Mouse (Mus musculus): ENCODE measurements around the gene Tomm40. TPM values are rescaled to one million over a fixed set of nuclear protein-coding genes. Genes with fewer than 3 reads are reported as not detected.

The Tomm40 gene
- polyA plus RNA-seq, 1 experiment = 125 TPM

DNA sequence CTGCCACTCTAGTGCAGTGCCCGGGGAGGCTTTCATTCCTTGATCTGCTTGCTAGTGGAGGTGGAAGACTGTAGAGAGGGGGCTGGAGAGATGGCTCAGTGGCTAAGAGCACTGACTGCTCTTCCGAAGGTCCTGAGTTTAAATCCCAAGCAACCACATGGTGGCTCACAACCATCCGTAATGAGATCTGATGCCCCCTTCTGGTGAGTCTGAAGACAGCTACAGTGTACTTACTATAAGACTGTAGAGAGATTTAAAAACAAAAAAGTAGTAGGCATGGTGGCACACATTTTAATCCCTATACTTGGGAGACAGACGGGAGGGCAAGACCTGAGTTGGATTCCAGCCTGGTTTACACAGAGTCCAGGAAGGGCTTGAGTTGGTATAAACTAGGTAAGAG lies 2.8 kb downstream of the Tomm40 start:
- Histone ChIP-seq H3K4me1 (ENCODE audit: control insufficient read depth, insufficient read depth, low read length) (peaks cover 8% of the 10 kb centered on the region), H3K27me3 (ENCODE audit: control insufficient read depth, insufficient read depth, low read length) (no peaks in the 10 kb centered on the region), H3K4me3 (replicated peaks; ENCODE audit: insufficient read depth, low read depth, low read length) (no peak overlapping the region), H3K27ac (ENCODE audit: insufficient read depth, low read length) (no peak overlapping the region)
- TF ChIP-seq CTCF (IDR thresholded peaks at IDR 0.05; ENCODE audit: borderline replicate concordance, insufficient read depth, low read depth, low read length) (no peak; the same call in 1 of the 2 replicates), POLR2A (IDR thresholded peaks at IDR 0.05; ENCODE audit: borderline replicate concordance, insufficient read depth, low read length) (no peak)
- peak in 1 of 2 experiments; percentile 27 for DNase-seq
- 45% methylated on average over 4 of the region's 4 CpGs for WGBS

DNA sequence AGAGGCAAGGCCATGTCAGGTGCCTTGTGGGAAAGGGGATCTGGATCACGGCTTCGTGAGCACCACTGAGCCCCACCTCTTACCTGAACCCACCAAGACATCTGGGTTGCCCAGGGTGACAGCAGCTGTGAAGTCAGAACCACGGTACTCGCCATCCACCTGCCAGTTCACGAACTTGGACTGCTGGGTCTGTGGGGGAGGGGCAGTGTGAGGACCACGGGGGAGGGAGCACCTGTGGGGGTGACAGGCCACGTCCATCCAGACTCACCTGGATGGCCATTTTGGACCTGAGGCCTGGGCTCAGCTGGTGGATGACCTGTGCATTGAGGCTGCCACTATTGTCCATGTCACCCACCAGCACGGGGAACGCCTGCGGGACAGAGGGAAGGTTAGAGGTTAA lies 4.6 kb downstream of the Tomm40 start:
- no peaks in the 10 kb centered on the region for H3K27me3 ChIP-seq (ENCODE audit: control insufficient read depth, insufficient read depth, low read length)
- H3K27ac ChIP-seq (ENCODE audit: insufficient read depth, low read length) = no peak overlapping the region
- peaks cover 8% of the 10 kb centered on the region for H3K4me1 ChIP-seq (ENCODE audit: control insufficient read depth, insufficient read depth, low read length)
- peak; percentile 9 to 14 for DNase-seq
- TF ChIP-seq POLR2A (IDR thresholded peaks at IDR 0.05; ENCODE audit: borderline replicate concordance, insufficient read depth, low read length) (no peak), CTCF (IDR thresholded peaks at IDR 0.05; ENCODE audit: borderline replicate concordance, insufficient read depth, low read depth, low read length) (no peak)
- H3K4me3 ChIP-seq (replicated peaks; ENCODE audit: insufficient read depth, low read depth, low read length) = no peak overlapping the region
- WGBS = 87% methylated on average over 10 of the region's 10 CpGs

DNA sequence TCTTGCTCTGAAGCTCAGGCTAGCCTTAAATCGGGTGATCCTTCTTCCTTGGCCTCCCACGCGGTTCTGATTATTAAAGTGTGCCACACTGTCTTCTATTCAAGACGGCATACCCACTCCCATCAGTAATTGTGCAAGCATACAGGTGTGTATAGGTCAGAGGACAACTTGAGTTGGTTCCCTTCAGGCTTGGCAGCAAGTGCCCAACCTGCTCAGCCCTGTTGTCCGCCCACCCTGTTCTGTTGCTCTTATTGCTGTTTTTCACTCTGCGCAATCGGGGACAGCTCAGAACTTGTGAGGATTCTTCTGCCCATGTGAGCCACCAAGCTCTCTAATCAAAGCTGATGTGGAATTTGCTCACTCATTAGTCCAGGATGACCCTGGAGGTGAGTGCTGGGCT lies 10.0 kb downstream of the Tomm40 start:
- WGBS = 97% methylated on average over 7 of the region's 7 CpGs

DNA sequence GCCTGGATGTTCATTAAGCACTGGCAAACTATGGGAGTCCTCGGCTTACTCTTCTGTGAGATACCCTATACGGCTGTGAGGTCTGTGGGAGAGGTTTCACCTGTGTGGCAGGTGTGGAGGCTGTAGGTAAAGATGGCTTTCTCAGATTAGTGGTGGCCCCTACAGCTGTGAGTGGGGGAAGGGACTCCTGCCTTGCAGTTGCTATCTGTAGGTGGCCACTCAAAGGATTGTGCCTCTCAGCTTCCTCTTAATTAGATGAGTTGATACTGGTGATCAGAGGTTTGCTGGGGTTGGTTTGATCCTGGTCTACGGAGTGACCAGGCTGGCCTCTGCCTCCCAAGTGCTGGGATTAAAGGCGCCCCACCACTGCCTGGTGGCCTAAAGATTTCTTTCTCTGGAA lies 10.8 kb downstream of the Tomm40 start:
- H3K27ac ChIP-seq (ENCODE audit: insufficient read depth, low read length) = no peak overlapping the region
- H3K4me1 ChIP-seq (ENCODE audit: control insufficient read depth, insufficient read depth, low read length) = no peaks in the 10 kb centered on the region
- H3K4me3 ChIP-seq (replicated peaks; ENCODE audit: insufficient read depth, low read depth, low read length) = no peak overlapping the region
- H3K27me3 ChIP-seq (ENCODE audit: control insufficient read depth, insufficient read depth, low read length) = no peaks in the 10 kb centered on the region
- TF ChIP-seq CTCF (IDR thresholded peaks at IDR 0.05; ENCODE audit: borderline replicate concordance, insufficient read depth, low read depth, low read length) = no peak
- DNase-seq = no peak
- WGBS = 96% methylated on average over 4 of the region's 4 CpGs

More for the DNA sequence above, 10.0 kb downstream of the Tomm40 start:
- Histone ChIP-seq H3K27ac (ENCODE audit: insufficient read depth, low read length) (no peak overlapping the region), H3K4me3 (replicated peaks; ENCODE audit: insufficient read depth, low read depth, low read length) (no peak overlapping the region), H3K27me3 (ENCODE audit: control insufficient read depth, insufficient read depth, low read length) (no peaks in the 10 kb centered on the region), H3K4me1 (ENCODE audit: control insufficient read depth, insufficient read depth, low read length) (no peaks in the 10 kb centered on the region)
- TF ChIP-seq CTCF (IDR thresholded peaks at IDR 0.05; ENCODE audit: borderline replicate concordance, insufficient read depth, low read depth, low read length) (no peak), POLR2A (IDR thresholded peaks at IDR 0.05; ENCODE audit: borderline replicate concordance, insufficient read depth, low read length) (no peak)
- DNase-seq = no peak

DNA sequence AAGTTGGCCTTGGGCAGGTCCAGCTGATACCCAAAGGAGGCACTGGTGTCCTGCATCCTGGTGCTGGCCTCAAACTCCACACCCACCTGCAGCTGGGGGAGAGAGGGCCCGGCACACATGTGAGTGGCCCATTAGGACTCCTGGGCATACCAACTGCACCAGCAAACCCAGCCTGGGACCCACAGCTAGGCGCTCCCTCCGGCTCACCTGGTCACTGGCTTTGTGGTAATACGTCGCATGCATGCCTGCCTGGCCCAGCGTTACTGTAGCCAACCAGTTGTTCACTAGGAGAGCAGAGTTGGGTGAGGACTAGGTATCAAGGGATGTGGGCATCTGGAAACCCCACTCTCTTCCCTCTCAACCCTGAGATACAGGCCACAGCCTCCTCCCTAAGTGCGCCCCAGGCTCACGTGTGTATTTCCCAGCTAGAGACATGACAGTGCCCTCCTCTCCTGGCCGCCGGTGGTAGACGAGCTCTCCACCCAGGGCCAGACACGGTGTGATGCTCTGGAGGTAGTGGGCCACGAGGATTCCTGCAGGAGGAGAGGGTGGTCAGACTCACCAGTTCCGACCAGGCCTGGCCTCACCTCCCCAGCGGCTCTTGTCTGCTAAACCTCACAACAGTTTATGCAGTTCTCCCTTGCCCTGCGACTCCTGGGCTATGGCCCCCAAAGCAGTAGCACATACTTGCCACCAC lies 12.2 kb downstream of the Tomm40 start:
- Histone ChIP-seq H3K27ac (ENCODE audit: insufficient read depth, low read length) (no peak overlapping the region), H3K4me1 (ENCODE audit: control insufficient read depth, insufficient read depth, low read length) (0 out of 2 replicates have a peak, but pooled peaks cover 4% of the 10 kb centered on the region), H3K4me3 (replicated peaks; ENCODE audit: insufficient read depth, low read depth, low read length) (no peak overlapping the region), H3K27me3 (ENCODE audit: control insufficient read depth, insufficient read depth, low read length) (no peaks in the 10 kb centered on the region)
- DNase-seq = no peak
- 92% methylated on average over 16 of the region's 16 CpGs for WGBS
- no peak for TF ChIP-seq CTCF (IDR thresholded peaks at IDR 0.05; ENCODE audit: borderline replicate concordance, insufficient read depth, low read depth, low read length)
- no peak for TF ChIP-seq POLR2A (IDR thresholded peaks at IDR 0.05; ENCODE audit: borderline replicate concordance, insufficient read depth, low read length)

DNA sequence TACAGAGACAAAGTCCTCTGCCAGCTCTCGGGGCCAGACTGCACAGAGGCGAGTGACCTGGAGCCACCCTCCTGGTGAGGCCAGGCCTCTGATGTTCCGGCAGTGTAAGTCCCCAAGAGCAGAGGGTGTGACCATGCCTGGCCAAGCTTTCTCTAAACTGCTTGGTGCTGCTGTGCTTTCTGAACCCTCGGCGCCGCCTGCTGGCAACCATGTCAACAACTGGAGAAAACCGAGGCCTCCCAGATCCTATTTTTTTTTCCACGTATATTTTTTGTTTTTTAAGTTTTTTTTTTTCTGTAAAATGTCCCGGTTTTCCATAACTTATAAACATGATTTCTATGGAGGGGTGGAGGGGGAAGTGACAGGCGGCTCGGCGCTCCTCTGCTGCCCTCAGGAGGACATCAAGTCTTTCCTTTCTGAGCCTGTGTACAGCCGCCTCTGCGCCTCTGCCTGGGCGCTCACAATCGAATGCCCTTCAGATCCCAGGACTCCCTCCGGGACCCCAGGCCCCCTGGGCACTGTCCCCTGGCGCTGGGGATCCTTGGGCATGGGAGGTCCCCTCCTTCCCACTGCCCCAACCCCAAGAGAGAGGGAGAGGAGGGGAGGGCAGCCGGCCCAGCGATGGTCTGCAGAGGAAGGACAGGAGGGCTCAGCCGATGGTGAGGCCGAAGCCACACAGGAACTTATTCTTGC lies 14.0 kb downstream of the Tomm40 start:
- no peak overlapping the region for H3K27ac ChIP-seq (ENCODE audit: insufficient read depth, low read length)
- peak; percentile 38 to 47 for DNase-seq

DNA sequence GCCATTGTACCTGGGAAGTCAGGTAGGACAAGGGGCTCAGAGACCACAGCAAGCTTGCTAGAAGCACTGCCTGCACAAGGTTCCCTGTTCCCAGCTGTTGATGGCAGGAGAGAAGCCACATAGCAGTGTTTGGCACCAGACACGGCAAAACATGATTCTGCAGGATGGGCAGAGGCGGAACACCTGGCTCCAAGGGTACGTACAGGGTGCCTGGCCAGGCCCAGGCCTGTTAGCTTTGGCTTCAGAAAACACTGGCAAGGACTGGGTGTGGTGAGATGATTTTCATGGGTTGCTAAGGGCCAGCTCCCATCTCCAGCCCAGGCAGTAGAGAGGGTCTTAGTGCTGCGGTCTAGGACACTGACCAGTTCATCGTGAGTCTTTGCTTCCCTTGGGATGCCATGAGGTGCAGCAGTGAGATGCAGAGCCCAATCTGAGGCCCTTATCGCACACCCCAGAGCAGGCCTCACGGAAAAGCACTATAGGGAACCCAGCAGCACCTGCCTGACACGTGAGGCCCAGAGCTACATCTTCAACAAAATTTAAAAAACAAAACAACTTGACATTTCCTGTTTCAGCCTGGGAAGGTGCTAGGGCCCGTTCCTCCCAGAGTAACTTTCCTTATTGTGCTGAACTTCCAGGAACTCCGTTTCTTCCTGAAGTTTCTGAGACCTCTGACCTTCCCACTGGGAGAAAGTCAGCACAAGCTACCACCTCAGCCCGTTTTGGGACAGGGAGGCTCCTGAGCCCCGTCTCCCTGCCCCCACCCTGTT lies 14.8 kb downstream of the Tomm40 start:
- WGBS = 54% methylated on average over 12 of the region's 12 CpGs
- no peak for DNase-seq
- Histone ChIP-seq H3K27ac (ENCODE audit: insufficient read depth, low read length) (0 out of 2 replicates have a peak overlapping the region, but pooled peaks have one; percentile 24), H3K27me3 (ENCODE audit: control insufficient read depth, insufficient read depth, low read length) (no peaks in the 10 kb centered on the region), H3K4me3 (replicated peaks; ENCODE audit: insufficient read depth, low read depth, low read length) (no peak overlapping the region), H3K4me1 (ENCODE audit: control insufficient read depth, insufficient read depth, low read length) (0 out of 2 replicates have a peak, but pooled peaks cover 4% of the 10 kb centered on the region)
- TF ChIP-seq CTCF (IDR thresholded peaks at IDR 0.05; ENCODE audit: borderline replicate concordance, insufficient read depth, low read depth, low read length) = no peak
- no peak for TF ChIP-seq POLR2A (IDR thresholded peaks at IDR 0.05; ENCODE audit: borderline replicate concordance, insufficient read depth, low read length)

More for the DNA sequence above, 14.0 kb downstream of the Tomm40 start:
- 38% methylated on average over 22 of the region's 22 CpGs for WGBS
- Histone ChIP-seq H3K27me3 (ENCODE audit: control insufficient read depth, insufficient read depth, low read length) (no peaks in the 10 kb centered on the region), H3K4me1 (ENCODE audit: control insufficient read depth, insufficient read depth, low read length) (0 out of 2 replicates have a peak, but pooled peaks cover 4% of the 10 kb centered on the region), H3K4me3 (replicated peaks; ENCODE audit: insufficient read depth, low read depth, low read length) (no peak overlapping the region)
- no peak for TF ChIP-seq POLR2A (IDR thresholded peaks at IDR 0.05; ENCODE audit: borderline replicate concordance, insufficient read depth, low read length)
- TF ChIP-seq CTCF (IDR thresholded peaks at IDR 0.05; ENCODE audit: borderline replicate concordance, insufficient read depth, low read depth, low read length) = peak; percentile 44

Data from cerebellum, adult 2 months (tissue).